Mouse (Mus musculus): ENCODE data around the gene Lrrc28. TPM values are rescaled to one million over a fixed set of nuclear protein-coding genes. Genes with fewer than 3 reads are reported as not detected.

The Lrrc28 gene
- polyA plus RNA-seq, 1 experiment, result 1.7 TPM

- Histone ChIP-seq H3K27me3 (ENCODE audit: control insufficient read depth) (no peaks in the 10 kb centered on the region), H3K36me3 (ENCODE audit: control insufficient read depth) (peaks cover 2% of the 10 kb centered on the region; the same call in 1 of the 2 replicates), H3K4me1 (ENCODE audit: control insufficient read depth) (no peaks in the 10 kb centered on the region), H3K4me3 (replicated peaks) (no peak overlapping the region), H3K9me3 (ENCODE audit: control insufficient read depth, low read length) (peaks cover 3% of the 10 kb centered on the region; the same call in 1 of the 2 replicates)
- TF ChIP-seq TAL1 (IDR thresholded peaks at IDR 0.05; ENCODE audit: low read length), result no peak
- no peak for TF ChIP-seq GATA1 (IDR thresholded peaks at IDR 0.05; ENCODE audit: low read length)
Observed at GRCm38 (mm10) chr7:67632380-67632779, 12.7 kb downstream of the Lrrc28 start.

GRCm38 (mm10) chr7:67630817-67631216 is 14.3 kb downstream of the Lrrc28 start:
- H3K27me3 ChIP-seq (ENCODE audit: control insufficient read depth), result no peaks in the 10 kb centered on the region

DNA sequence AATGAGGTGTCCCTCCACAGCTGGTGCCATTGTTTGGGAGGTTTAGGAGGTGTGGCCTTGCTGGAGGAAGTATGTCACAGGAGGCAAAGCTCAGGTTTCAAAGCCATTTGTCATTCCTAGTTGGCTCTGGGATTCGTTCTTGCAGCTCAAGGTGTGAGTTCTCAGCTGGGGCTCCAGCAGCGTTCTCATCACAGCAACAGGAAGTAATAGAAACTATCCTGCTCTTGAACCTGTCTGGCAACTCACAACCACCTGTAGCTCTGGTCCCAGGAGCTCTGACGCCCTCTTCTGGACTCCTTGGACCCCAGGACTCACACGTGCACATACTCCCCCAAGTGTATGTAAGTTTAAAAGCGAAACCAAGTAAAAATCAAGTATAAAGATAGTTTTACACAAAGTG is 15.4 kb downstream of the Lrrc28 start:
- no peaks in the 10 kb centered on the region for H3K27me3 ChIP-seq (ENCODE audit: control insufficient read depth)
- TF ChIP-seq TAL1 (IDR thresholded peaks at IDR 0.05; ENCODE audit: low read length), result no peak
- no peak for TF ChIP-seq GATA1 (IDR thresholded peaks at IDR 0.05; ENCODE audit: low read length)
- H3K4me1 ChIP-seq (ENCODE audit: control insufficient read depth), result no peaks in the 10 kb centered on the region
- H3K9me3 ChIP-seq (ENCODE audit: control insufficient read depth, low read length), result peaks cover 3% of the 10 kb centered on the region; the same call in 1 of the 2 replicates
- peaks cover 2% of the 10 kb centered on the region; the same call in 1 of the 2 replicates for H3K36me3 ChIP-seq (ENCODE audit: control insufficient read depth)
- H3K4me3 ChIP-seq (replicated peaks), result no peak overlapping the region

More at GRCm38 (mm10) chr7:67630817-67631216, 14.3 kb downstream of the Lrrc28 start:
- no peaks in the 10 kb centered on the region for H3K4me1 ChIP-seq (ENCODE audit: control insufficient read depth)
- no peak overlapping the region for H3K4me3 ChIP-seq (replicated peaks)
- H3K36me3 ChIP-seq (ENCODE audit: control insufficient read depth), result peaks cover 2% of the 10 kb centered on the region; the same call in 1 of the 2 replicates
- peaks cover 3% of the 10 kb centered on the region; the same call in 1 of the 2 replicates for H3K9me3 ChIP-seq (ENCODE audit: control insufficient read depth, low read length)
- no peak for TF ChIP-seq GATA1 (IDR thresholded peaks at IDR 0.05; ENCODE audit: low read length)
- TF ChIP-seq TAL1 (IDR thresholded peaks at IDR 0.05; ENCODE audit: low read length), result no peak

DNA sequence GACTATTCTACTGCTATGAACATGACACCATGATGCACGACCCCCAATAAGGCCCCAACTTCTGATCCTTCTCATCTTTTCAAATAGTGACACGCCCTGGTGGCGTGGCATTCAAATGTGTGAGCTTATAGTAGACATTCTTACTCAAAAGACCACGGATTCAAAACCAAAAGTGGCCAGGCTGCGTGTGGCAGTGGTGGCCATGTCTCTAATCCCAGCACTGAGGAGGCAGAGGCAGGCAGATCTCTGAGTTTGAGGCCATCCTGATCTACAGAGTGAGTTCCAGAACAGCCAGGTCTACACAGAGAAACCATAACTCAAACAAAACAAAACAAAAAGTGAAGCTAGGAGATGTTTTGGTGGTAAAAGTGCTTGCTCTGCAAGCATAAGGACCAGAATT is 18.4 kb downstream of the Lrrc28 start:
- Histone ChIP-seq H3K36me3 (ENCODE audit: control insufficient read depth) (no peaks in the 10 kb centered on the region), H3K9me3 (ENCODE audit: control insufficient read depth, low read length) (no peaks in the 10 kb centered on the region), H3K4me3 (replicated peaks) (no peak overlapping the region), H3K27me3 (ENCODE audit: control insufficient read depth) (no peaks in the 10 kb centered on the region), H3K4me1 (ENCODE audit: control insufficient read depth) (no peaks in the 10 kb centered on the region)
- no peak for TF ChIP-seq TAL1 (IDR thresholded peaks at IDR 0.05; ENCODE audit: low read length)
- no peak for TF ChIP-seq GATA1 (IDR thresholded peaks at IDR 0.05; ENCODE audit: low read length)

DNA sequence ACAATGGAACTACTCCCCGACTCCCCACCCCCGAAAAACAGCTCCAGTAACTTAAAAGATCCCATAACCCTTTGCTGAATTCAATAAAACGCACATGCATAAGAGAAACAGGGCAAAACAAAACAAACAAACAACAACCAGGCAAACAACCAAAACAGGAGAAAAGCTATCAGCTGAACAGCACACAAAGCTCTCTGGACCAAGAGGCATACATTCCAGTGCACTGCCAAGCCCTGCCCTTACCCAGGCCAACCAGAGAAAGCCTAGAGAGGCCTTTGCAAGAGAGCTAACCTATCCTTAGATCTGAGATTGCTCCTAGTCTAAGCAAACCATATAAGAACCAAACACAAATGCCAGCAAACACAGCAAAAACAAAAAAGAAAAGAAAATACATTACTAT is 22.9 kb downstream of the Lrrc28 start:
- Histone ChIP-seq H3K4me1 (ENCODE audit: control insufficient read depth) (no peaks in the 10 kb centered on the region), H3K9me3 (ENCODE audit: control insufficient read depth, low read length) (no peaks in the 10 kb centered on the region), H3K36me3 (ENCODE audit: control insufficient read depth) (no peaks in the 10 kb centered on the region), H3K4me3 (replicated peaks) (no peak overlapping the region), H3K27me3 (ENCODE audit: control insufficient read depth) (no peaks in the 10 kb centered on the region)
- no peak for TF ChIP-seq TAL1 (IDR thresholded peaks at IDR 0.05; ENCODE audit: low read length)
- TF ChIP-seq GATA1 (IDR thresholded peaks at IDR 0.05; ENCODE audit: low read length), result no peak

- H3K36me3 ChIP-seq (ENCODE audit: control insufficient read depth), result peaks cover 2% of the 10 kb centered on the region
- no peaks in the 10 kb centered on the region for H3K9me3 ChIP-seq (ENCODE audit: control insufficient read depth, low read length)
- no peak overlapping the region for H3K4me3 ChIP-seq (replicated peaks)
- no peaks in the 10 kb centered on the region for H3K27me3 ChIP-seq (ENCODE audit: control insufficient read depth)
- no peak for TF ChIP-seq TAL1 (IDR thresholded peaks at IDR 0.05; ENCODE audit: low read length)
- no peaks in the 10 kb centered on the region for H3K4me1 ChIP-seq (ENCODE audit: control insufficient read depth)
Observed at GRCm38 (mm10) chr7:67619836-67620235, 25.2 kb downstream of the Lrrc28 start.

- Histone ChIP-seq H3K4me3 (replicated peaks) (no peak overlapping the region), H3K27me3 (ENCODE audit: control insufficient read depth) (no peaks in the 10 kb centered on the region), H3K4me1 (ENCODE audit: control insufficient read depth) (no peaks in the 10 kb centered on the region), H3K36me3 (ENCODE audit: control insufficient read depth) (peaks cover 2% of the 10 kb centered on the region), H3K9me3 (ENCODE audit: control insufficient read depth, low read length) (no peaks in the 10 kb centered on the region)
- no peak for TF ChIP-seq TAL1 (IDR thresholded peaks at IDR 0.05; ENCODE audit: low read length)
- no peak for TF ChIP-seq GATA1 (IDR thresholded peaks at IDR 0.05; ENCODE audit: low read length)
Observed at GRCm38 (mm10) chr7:67618316-67618715, 26.8 kb downstream of the Lrrc28 start.

DNA sequence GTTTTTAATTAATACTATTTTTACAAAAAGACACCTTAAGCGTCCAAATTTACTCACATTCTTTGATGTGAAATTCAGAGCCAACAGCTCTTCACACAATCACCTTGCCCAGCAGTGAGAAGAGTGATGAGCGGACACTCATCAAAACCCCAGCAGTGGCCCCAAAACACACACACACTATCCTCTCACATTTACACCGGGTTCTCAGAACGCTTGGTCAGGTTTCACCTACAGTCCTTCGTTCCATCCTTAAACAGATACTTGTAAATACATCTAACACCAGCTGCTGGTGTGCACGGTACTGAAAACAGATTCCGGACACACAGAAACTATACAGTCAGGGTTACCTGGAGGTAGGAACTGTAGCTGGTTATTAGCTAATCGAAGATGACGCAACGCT is 27.4 kb downstream of the Lrrc28 start:
- Histone ChIP-seq H3K9me3 (ENCODE audit: control insufficient read depth, low read length) (no peaks in the 10 kb centered on the region), H3K4me3 (replicated peaks) (no peak overlapping the region), H3K27me3 (ENCODE audit: control insufficient read depth) (no peaks in the 10 kb centered on the region), H3K36me3 (ENCODE audit: control insufficient read depth) (peaks cover 2% of the 10 kb centered on the region), H3K4me1 (ENCODE audit: control insufficient read depth) (no peaks in the 10 kb centered on the region)
- TF ChIP-seq TAL1 (IDR thresholded peaks at IDR 0.05; ENCODE audit: low read length) (no peak), GATA1 (IDR thresholded peaks at IDR 0.05; ENCODE audit: low read length) (no peak)

GRCm38 (mm10) chr7:67616890-67617289 is 28.2 kb downstream of the Lrrc28 start:
- no peaks in the 10 kb centered on the region for H3K27me3 ChIP-seq (ENCODE audit: control insufficient read depth)
- TF ChIP-seq GATA1 (IDR thresholded peaks at IDR 0.05; ENCODE audit: low read length), result no peak
- no peak for TF ChIP-seq TAL1 (IDR thresholded peaks at IDR 0.05; ENCODE audit: low read length)
- H3K36me3 ChIP-seq (ENCODE audit: control insufficient read depth), result peaks cover 2% of the 10 kb centered on the region
- H3K4me3 ChIP-seq (replicated peaks), result no peak overlapping the region
- no peaks in the 10 kb centered on the region for H3K4me1 ChIP-seq (ENCODE audit: control insufficient read depth)
- no peaks in the 10 kb centered on the region for H3K9me3 ChIP-seq (ENCODE audit: control insufficient read depth, low read length)

- TF ChIP-seq GATA1 (IDR thresholded peaks at IDR 0.05; ENCODE audit: low read length), result no peak
- no peak for TF ChIP-seq TAL1 (IDR thresholded peaks at IDR 0.05; ENCODE audit: low read length)
- H3K36me3 ChIP-seq (ENCODE audit: control insufficient read depth), result peaks cover 2% of the 10 kb centered on the region
- no peaks in the 10 kb centered on the region for H3K9me3 ChIP-seq (ENCODE audit: control insufficient read depth, low read length)
- H3K4me3 ChIP-seq (replicated peaks), result no peak overlapping the region
- H3K4me1 ChIP-seq (ENCODE audit: control insufficient read depth), result no peaks in the 10 kb centered on the region
- no peaks in the 10 kb centered on the region for H3K27me3 ChIP-seq (ENCODE audit: control insufficient read depth)
Observed at GRCm38 (mm10) chr7:67614464-67614861, 30.6 kb downstream of the Lrrc28 start.

Data from erythroblast, embryonic 14.5 days (primary cell).